Mouse (Mus musculus) olfactory bulb, adult 2 months (tissue): Measurements from ENCODE around the gene Kirrel3.

Experiments used
- CTCF ChIP-seq: fragments of 200-500 bp; IDR thresholded peaks from 2 replicates; pipeline ENCODE4 v1.5.1; 2012; ENCODE audit warnings: low read depth, mild to moderate bottlenecking, low read length, moderate library complexity; ENCODE audit not compliant: insufficient read depth
- POLR2A ChIP-seq: fragments of 200-500 bp; IDR thresholded peaks from 2 replicates; pipeline ENCODE4 v1.6.1; 2012; ENCODE audit warnings: mild to moderate bottlenecking, low read depth, low read length, moderate library complexity; ENCODE audit not compliant: insufficient read depth

DNA sequence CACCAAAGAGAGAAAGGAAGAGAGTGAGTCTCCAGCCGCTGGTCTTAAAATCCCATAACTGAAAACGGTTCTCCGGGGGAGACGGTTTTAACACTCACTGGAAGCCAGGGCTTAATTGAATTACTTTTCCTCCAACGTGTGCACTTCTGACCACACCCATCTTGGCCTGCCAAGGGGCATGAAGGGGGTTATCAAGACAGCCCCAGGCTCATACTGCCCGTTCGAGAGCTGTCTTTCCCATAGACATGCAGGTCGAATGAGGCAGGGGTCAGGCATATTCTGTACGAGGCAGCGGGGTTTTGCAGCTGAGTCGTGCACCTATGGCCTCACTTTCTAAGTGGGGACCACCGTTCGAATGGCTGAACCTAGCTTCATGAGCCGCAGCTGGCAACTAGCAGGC is 475.5 kb downstream of the Kirrel3 start:
- no peak for TF ChIP-seq CTCF
- no peak for TF ChIP-seq POLR2A
